Mouse (Mus musculus) heart, postnatal 4 days (tissue): ENCODE measurements around the gene Cd3eap. TPM values are rescaled to one million over a fixed set of nuclear protein-coding genes. Genes with fewer than 3 reads are reported as not detected.

ENCODE experiments used
- DNase-seq: peaks from one replicate; pipeline ENCODE4 v3.0.0; 2021
- total RNA-seq, 2 experiments: library from RNA; stranded (reverse); gene quantifications; 2 replicates each; pipeline ENCODE4 v1.2.3; 2021

The Cd3eap gene
- total RNA-seq, 2 experiments from 2014 or later: 9.0 to 9.5 TPM

GRCm38 (mm10) chr7:19331910-19332309, 27.4 kb downstream of the Cd3eap start:
- no peak for DNase-seq

- no peak for DNase-seq
Observed at GRCm38 (mm10) chr7:19328425-19328824, 30.9 kb downstream of the Cd3eap start.

DNA sequence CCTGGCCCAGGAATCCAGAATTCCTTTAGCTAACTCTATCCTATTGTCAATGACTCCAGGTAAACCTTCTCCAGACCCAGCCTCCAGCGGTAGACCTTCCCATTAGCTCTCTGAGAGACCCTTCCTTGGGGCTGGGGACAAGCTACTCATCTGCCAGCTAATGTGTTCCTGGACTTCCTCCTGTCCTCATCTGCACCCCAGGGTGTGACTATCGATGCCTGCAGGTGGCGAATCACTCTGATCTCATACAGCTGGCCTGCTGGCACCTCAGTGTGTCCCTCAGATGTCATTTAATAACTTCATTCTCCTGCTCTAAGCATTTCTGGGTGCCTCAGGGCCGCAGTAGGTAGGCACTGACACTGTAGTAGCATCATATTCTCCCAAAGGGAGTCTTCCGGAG, 31.5 kb downstream of the Cd3eap start:
- DNase-seq: no peak

GRCm38 (mm10) chr7:19327128-19327527, 32.2 kb downstream of the Cd3eap start:
- DNase-seq: peak; percentile 95

GRCm38 (mm10) chr7:19326359-19326758, 32.9 kb downstream of the Cd3eap start:
- DNase-seq: peak; percentile 96

GRCm38 (mm10) chr7:19325262-19326199, 33.8 kb downstream of the Cd3eap start:
- DNase-seq: no peak

GRCm38 (mm10) chr7:19324221-19324620, 35.1 kb downstream of the Cd3eap start:
- DNase-seq: no peak

DNA sequence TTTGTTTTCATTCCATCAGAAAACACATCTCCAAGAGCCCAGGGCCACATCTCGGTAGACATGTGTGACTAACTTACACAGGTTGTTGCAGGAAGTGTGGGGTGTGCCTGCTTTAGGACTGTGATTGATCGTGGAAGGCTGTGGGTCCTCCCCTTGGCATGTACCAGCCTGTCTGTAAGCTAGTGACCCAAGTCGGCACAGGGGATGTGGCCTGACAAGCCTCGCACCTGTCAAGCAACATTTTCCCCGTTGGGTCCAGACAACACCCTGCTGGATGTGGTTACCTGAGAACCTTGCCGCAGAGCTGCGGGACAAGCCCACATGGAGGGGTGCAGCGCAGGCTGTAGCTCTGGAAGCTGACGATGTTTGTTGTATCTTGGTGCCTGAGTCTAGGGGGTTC, 36.8 kb downstream of the Cd3eap start:
- no peak for DNase-seq

DNA sequence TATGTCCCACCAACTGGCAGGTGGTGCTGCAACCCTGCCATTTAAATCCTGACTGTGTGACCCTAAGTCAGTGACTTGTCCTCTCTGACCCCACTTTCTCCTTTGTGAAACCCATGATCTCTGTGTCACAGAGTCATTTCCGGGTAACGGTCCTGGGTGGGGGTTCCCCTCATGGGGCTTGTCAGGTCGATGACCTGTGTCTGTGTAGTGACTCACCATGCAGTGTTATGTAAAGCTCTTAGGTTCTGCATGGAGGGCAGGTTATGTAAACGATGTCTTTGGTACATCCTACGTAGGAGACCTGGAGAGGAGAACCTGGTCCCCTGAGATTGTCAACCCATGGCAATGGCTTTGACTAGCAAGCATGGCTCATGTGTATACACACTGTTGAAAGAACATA, 37.8 kb downstream of the Cd3eap start:
- no peak for DNase-seq

- DNase-seq: no peak
Observed at GRCm38 (mm10) chr7:19320637-19321036, 38.6 kb downstream of the Cd3eap start.

DNA sequence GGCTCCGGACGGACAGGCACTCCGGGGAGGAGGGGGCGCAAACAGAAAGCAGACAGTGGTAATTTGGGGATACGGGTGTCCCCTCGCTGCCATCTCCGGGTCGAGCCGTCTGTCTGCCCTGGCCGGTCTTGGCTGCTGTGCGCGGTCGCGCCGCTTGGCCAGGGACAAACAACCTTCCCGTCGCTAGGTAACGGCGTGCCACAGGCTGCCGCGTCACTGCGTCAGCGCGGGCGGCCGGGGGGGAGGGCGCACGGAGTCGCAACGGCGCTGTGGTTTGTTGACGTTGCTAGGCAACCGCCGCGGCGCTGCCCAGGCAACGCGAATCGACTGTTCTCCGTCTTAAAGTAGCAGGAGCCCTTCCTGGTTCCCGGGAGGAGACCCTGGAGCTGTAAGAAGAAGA, 39.4 kb downstream of the Cd3eap start:
- peak; percentile 97 for DNase-seq

- DNase-seq: peak; percentile 52
Observed at GRCm38 (mm10) chr7:19319458-19319857, 39.8 kb downstream of the Cd3eap start.

GRCm38 (mm10) chr7:19318676-19319075, 40.6 kb downstream of the Cd3eap start:
- DNase-seq: no peak

DNA sequence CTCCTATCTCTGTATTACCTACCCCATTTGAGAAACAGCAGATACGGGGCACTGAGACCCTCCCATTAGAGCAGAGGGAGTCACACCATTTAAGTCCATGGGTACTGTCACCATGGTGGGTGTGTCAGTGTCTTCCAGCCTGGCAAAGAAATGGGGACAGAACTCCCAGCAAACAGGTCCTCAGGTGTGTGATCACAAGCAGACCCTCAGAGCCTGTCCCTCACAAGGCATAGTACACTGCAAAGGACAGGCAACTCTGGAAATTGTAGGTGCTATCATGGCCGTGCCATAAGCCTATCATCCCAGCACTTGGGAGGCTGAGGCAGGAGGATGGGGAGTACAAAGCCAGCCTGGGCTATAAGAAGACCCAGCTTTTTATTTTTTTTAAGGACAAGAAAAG, 41.1 kb downstream of the Cd3eap start:
- no peak for DNase-seq

DNA sequence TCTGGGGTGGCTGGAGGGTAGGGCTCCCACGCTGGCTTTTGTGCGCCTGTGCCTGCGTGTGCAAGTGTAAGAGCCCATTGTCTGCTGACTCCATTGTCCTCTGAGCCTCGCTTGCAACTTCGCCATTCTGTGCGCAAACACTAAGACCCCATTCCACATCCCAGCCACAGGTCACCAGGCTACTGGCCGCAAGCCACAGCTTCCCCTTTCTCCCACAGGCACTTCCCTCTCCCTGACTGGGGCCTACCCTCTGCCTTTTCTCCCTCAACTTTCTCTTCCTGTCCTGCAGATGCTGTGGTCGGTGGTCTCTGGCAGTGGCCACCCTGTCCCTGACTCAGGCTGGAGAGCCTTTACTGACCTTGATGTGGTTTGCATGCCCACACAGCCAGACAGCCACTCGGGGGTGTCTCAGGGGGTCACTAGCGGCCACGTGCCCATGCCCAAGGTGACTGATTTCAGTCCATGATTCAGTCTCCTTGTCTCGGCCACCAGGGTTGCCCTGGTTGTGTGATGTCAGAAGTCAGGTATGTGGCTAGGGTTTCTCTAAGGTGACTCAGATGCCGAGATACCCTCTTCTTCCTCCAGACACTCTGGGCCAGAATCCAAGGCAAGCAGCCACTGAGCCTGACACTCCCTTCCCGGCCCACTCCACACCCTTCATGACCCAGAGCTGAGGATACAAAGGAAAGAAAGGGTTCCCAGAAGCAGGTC, 42.7 kb downstream of the Cd3eap start:
- DNase-seq: peak; percentile 47

GRCm38 (mm10) chr7:19314033-19314432, 45.2 kb downstream of the Cd3eap start:
- no peak for DNase-seq

GRCm38 (mm10) chr7:19311991-19312390, 47.3 kb downstream of the Cd3eap start:
- DNase-seq: no peak

DNA sequence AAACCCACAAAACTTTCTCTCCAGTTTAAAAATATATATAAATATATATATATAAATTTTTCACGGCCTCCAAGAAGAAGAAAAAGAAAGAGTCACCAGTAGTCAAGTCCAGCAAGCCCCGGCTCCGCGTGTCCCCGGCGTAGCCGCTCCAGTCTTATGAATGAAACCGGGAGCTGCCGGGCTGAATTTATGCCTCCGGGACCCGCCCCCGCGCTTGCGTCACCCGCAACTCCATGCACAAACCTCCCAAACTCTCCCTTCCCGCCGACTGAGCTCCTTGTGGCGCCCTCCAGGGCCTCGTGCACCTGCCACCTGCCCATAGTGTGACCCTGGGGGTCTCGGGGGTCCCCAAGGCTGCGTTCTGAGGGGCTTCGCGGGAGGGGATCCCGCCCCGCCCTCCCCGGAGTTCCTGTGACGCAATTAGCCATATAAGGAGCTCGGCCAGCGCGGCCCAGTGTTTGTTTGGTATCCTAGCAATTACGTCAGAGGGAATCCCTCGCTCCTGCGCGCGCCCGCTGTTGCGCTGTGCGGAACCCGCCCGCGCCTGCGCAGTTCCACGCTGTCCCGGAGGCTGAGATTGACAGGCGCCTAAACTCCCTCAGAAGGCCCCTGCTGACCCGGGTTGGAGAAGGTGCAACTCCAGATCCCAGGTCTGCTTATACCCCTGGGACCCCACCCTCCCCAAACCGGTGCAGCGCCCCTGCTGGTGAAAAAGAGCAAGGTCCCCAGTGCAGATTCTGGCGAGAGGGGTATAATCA, 49.2 kb downstream of the Cd3eap start, which contains the start of gene Fosb:
Fosb (minus strand) TSS at position 168 of the 758 bp plus-strand sequence.
- DNase-seq: peak; percentile 97

DNA sequence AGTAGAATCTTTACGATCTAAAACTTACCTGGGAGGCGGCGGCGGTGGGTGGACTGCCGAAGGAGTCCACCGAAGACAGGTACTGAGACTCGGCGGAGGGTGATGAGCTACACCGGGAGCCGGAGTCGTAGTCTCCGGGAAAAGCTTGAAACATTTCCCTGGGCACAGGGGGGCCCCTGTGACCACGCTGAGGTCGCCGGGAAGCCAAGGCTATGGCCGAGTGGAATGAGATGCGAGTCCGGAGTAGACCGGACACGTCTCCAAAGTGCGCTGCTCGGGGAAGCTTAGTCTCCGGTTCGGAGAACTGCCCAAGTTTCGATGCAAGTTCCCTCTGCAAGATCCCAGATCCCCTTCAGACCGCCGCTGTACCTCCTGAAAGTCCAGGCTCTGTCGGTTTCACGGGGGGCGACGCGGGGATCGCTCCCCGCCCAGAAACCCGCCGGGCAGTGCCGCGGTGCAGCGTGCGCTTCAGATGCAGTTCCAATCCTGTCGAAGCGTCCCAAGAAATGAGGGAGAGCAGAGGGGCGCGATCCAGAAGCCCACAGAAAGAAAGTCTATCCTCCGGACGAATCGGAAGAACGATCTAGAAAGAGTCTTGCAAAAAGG, 49.9 kb downstream of the Cd3eap start:
- DNase-seq: peak; percentile 29

- peak; percentile 98 for DNase-seq
Observed at GRCm38 (mm10) chr7:19308454-19309277, 50.6 kb downstream of the Cd3eap start.

DNA sequence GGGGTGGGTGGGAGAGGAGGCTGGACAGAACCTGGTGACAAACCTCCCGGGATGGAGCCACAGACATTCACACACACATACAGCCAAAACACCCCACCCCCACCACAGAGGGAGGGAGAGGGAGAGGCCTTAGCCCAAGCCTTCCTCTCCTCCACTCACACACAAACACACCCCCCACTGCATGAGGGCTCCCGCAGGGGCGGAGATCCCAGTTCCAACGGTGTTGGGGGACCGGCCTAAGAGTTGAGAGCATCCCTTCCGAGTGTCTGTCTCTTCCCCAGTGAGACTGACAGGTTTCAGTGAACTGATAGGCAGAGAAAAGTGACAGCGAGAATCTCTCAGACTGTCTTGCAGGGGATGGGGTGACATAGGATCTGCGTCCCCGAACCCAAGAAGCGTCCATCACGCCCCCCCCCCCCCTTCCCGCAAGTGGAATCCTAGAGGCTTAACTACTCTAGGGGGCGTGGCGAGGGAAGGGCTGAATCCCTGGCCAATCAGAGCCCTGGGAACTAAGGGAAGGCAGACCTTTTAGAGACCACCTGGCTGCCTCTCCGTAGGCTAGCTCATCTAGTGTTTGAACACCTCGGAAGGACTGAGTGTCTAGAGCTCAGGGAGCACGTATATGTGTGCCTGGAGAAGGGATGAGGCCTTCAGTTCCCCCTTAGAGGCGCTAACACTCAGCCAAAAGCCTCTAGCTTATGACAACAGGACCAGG, 51.4 kb downstream of the Cd3eap start:
- peak; percentile 82 for DNase-seq
